Mouse (Mus musculus): ENCODE data around the gene Plch1.

GRCm38 (mm10) chr3:63665307-63665706 is 234.0 kb downstream of the Plch1 start:
- TF ChIP-seq CTCF (IDR thresholded peaks at IDR 0.05; ENCODE audit: insufficient read depth, low read length) (no peak), POLR2A (IDR thresholded peaks at IDR 0.05; ENCODE audit: borderline replicate concordance, extremely low read depth, low read depth, low read length) (no peak)

All from lung, adult 2 months (tissue).